Mouse (Mus musculus) hindbrain, embryonic 14.5 days (tissue): Measurements from ENCODE around the gene Stk38. TPM values are rescaled to one million over a fixed set of nuclear protein-coding genes. Genes with fewer than 3 reads are reported as not detected.

ENCODE experiments used
- ATAC-seq: fragments of 200-750 bp; cut with Nextera tagmentation; 2 replicates; pipeline ENCODE4 v1.8.0; 2017; ENCODE audit warnings: moderate number of reproducible peaks, mild to moderate bottlenecking, moderate TSS enrichment, moderate library complexity; ENCODE audit not compliant: low FRiP score
- DNase-seq: peaks from one replicate; pipeline ENCODE4 v3.0.0-alpha.2; 2015; ENCODE audit warnings: low spot score
- H3K27ac ChIP-seq: fragments of 300-500 bp; sonication (generic); 2 replicates; pipeline ENCODE4 v1.5.1; 2014; ENCODE audit warnings: mild to moderate bottlenecking, moderate library complexity
- H3K27me3 ChIP-seq: fragments of 300-500 bp; sonication (generic); 2 replicates; pipeline ENCODE4 v1.6.1; 2014; ENCODE audit warnings: mild to moderate bottlenecking, low read length, mixed read lengths; ENCODE audit not compliant: control insufficient read depth, insufficient read depth
- H3K36me3 ChIP-seq: fragments of 300-500 bp; sonication (generic); replicated peaks from 2 replicates; pipeline ENCODE4 v1.6.1; 2014; ENCODE audit not compliant: control insufficient read depth, insufficient read depth
- H3K4me1 ChIP-seq: fragments of 300-500 bp; sonication (generic); replicated peaks from 2 replicates; pipeline ENCODE4 v1.6.1; 2014; ENCODE audit warnings: antibody characterized with exemption, low read length, mixed read lengths; ENCODE audit not compliant: control insufficient read depth, insufficient read depth
- H3K4me2 ChIP-seq: fragments of 300-500 bp; sonication (generic); replicated peaks from 2 replicates; pipeline ENCODE4 v1.6.1; 2014; ENCODE audit warnings: mild to moderate bottlenecking, moderate library complexity
- H3K4me3 ChIP-seq: fragments of 300-500 bp; sonication (generic); replicated peaks from 2 replicates; pipeline ENCODE4 v1.5.1; 2014; ENCODE audit warnings: mild to moderate bottlenecking, low read length
- H3K9ac ChIP-seq: fragments of 300-500 bp; sonication (generic); 2 replicates; pipeline ENCODE4 v1.6.1; 2014
- H3K9me3 ChIP-seq: fragments of 300-500 bp; sonication (generic); 2 replicates; pipeline ENCODE4 v1.6.1; 2016; ENCODE audit warnings: low read length; ENCODE audit not compliant: control insufficient read depth
- WGBS: fragments of 180-500 bp; shearing (Covaris S2); extraction: QIAGEN DNeasy Blood & Tissue Kit; methylation state at CpG from one replicate; pipeline ENCODE4 v1.1.7; 2014; 5-methylcytosine and 5-hydroxymethylcytosine counted together
- polyA plus RNA-seq: library from polyadenylated mRNA; unstranded; fragments of >200 nt; fragmentation: Nextera tagmentation; extraction: Ambion mirVana; gene quantifications from 2 replicates; pipeline ENCODE4 v1.2.1, GENCODE M21; 2014

Gene Stk38
- polyA plus RNA-seq, 1 experiment from 2014 or later, result 85.0 TPM

- Histone ChIP-seq H3K27ac (no peak overlapping the region), H3K4me1 (no peaks in the 10 kb centered on the region), H3K9ac (no peak overlapping the region), H3K4me2 (no peak overlapping the region), H3K9me3 (no peaks in the 10 kb centered on the region), H3K36me3 (no peaks in the 10 kb centered on the region), H3K4me3 (no peak overlapping the region), H3K27me3 (no peaks in the 10 kb centered on the region)
- DNase-seq, result peak; percentile 32
- 83% methylated on average over 25 of the region's 25 CpGs for WGBS
- ATAC-seq, result no peak
These were observed 66.8 kb downstream of the Stk38 start for GRCm38 (mm10) chr17:28940776-28941555.

- DNase-seq, result no peak
- WGBS, result 86% methylated on average over 10 of the region's 10 CpGs
These were observed 71.0 kb downstream of the Stk38 start for GRCm38 (mm10) chr17:28936622-28937345.

GRCm38 (mm10) chr17:28936133-28936532 lies 71.7 kb downstream of the Stk38 start:
- ATAC-seq, result no peak
- no peak overlapping the region for H3K4me3 ChIP-seq
- 91% methylated on average over 7 of the region's 7 CpGs for WGBS

More at GRCm38 (mm10) chr17:28936622-28937345, 71.0 kb downstream of the Stk38 start:
- Histone ChIP-seq H3K9me3 (no peaks in the 10 kb centered on the region), H3K4me1 (no peaks in the 10 kb centered on the region), H3K36me3 (no peaks in the 10 kb centered on the region), H3K4me2 (no peak overlapping the region), H3K27ac (no peak overlapping the region), H3K27me3 (no peaks in the 10 kb centered on the region), H3K4me3 (no peak overlapping the region), H3K9ac (no peak overlapping the region)
- ATAC-seq, result no peak

GRCm38 (mm10) chr17:28934120-28934916 lies 73.5 kb downstream of the Stk38 start:
- no peak overlapping the region for H3K27ac ChIP-seq
- H3K4me3 ChIP-seq, result no peak overlapping the region
- WGBS, result 76% methylated on average over 19 of the region's 19 CpGs
- ATAC-seq (no peak), DNase-seq (no peak)
- H3K27me3 ChIP-seq, result no peaks in the 10 kb centered on the region
- no peaks in the 10 kb centered on the region for H3K36me3 ChIP-seq
- no peaks in the 10 kb centered on the region for H3K9me3 ChIP-seq
- H3K4me2 ChIP-seq, result no peak overlapping the region
- H3K4me1 ChIP-seq, result peaks cover 9% of the 10 kb centered on the region
- H3K9ac ChIP-seq, result no peak overlapping the region

More at GRCm38 (mm10) chr17:28936133-28936532, 71.7 kb downstream of the Stk38 start:
- Histone ChIP-seq H3K4me2 (no peak overlapping the region), H3K9ac (no peak overlapping the region), H3K27ac (no peak overlapping the region), H3K4me1 (no peaks in the 10 kb centered on the region), H3K9me3 (no peaks in the 10 kb centered on the region), H3K36me3 (no peaks in the 10 kb centered on the region), H3K27me3 (no peaks in the 10 kb centered on the region)
- no peak for DNase-seq

GRCm38 (mm10) chr17:28932274-28932673 lies 75.5 kb downstream of the Stk38 start:
- Histone ChIP-seq H3K4me3 (no peak overlapping the region), H3K4me1 (peaks cover 9% of the 10 kb centered on the region), H3K36me3 (no peaks in the 10 kb centered on the region), H3K4me2 (no peak overlapping the region), H3K9ac (no peak overlapping the region), H3K9me3 (no peaks in the 10 kb centered on the region), H3K27ac (no peak overlapping the region), H3K27me3 (no peaks in the 10 kb centered on the region)
- WGBS, result 92% methylated on average over 4 of the region's 4 CpGs
- DNase-seq (no peak), ATAC-seq (no peak)

GRCm38 (mm10) chr17:28931436-28932211 lies 76.2 kb downstream of the Stk38 start:
- H3K27ac ChIP-seq, result no peak overlapping the region
- H3K4me3 ChIP-seq, result no peak overlapping the region
- no peaks in the 10 kb centered on the region for H3K9me3 ChIP-seq
- no peak overlapping the region for H3K9ac ChIP-seq
- DNase-seq (no peak), ATAC-seq (no peak)
- 93% methylated on average over 18 of the region's 18 CpGs for WGBS
- H3K36me3 ChIP-seq, result no peaks in the 10 kb centered on the region
- no peak overlapping the region for H3K4me2 ChIP-seq
- peaks cover 9% of the 10 kb centered on the region for H3K4me1 ChIP-seq
- no peaks in the 10 kb centered on the region for H3K27me3 ChIP-seq

GRCm38 (mm10) chr17:28930392-28931074 lies 77.3 kb downstream of the Stk38 start:
- 19% methylated on average over 14 of the region's 14 CpGs for WGBS
- Histone ChIP-seq H3K27me3 (no peaks in the 10 kb centered on the region), H3K4me1 (peaks cover 9% of the 10 kb centered on the region), H3K4me3 (no peak overlapping the region), H3K36me3 (no peaks in the 10 kb centered on the region), H3K4me2 (peak overlapping the region; percentile 15; the same call in 1 of the 2 replicates), H3K27ac (peak overlapping the region; percentile 27), H3K9me3 (no peaks in the 10 kb centered on the region), H3K9ac (no peak overlapping the region)
- peak; percentile 59 for ATAC-seq
- peak; percentile 81 for DNase-seq

GRCm38 (mm10) chr17:28929369-28929768 lies 78.4 kb downstream of the Stk38 start:
- Histone ChIP-seq H3K4me3 (no peak overlapping the region), H3K9me3 (no peaks in the 10 kb centered on the region), H3K4me2 (no peak overlapping the region), H3K27ac (no peak overlapping the region), H3K36me3 (no peaks in the 10 kb centered on the region), H3K27me3 (no peaks in the 10 kb centered on the region), H3K9ac (no peak overlapping the region), H3K4me1 (peaks cover 9% of the 10 kb centered on the region)
- no peak for DNase-seq
- WGBS, result 98% methylated on average over 4 of the region's 4 CpGs
- ATAC-seq, result no peak
